Mouse (Mus musculus) lung, postnatal 0 days (tissue): ENCODE measurements around the gene Nup214.

Source experiments
- CTCF ChIP-seq: IDR thresholded peaks from 2 replicates; pipeline ENCODE4 v1.5.1; 2016; ENCODE audit warnings: antibody characterized with exemption, mild to moderate bottlenecking
- EP300 ChIP-seq: IDR thresholded peaks from 2 replicates; pipeline ENCODE4 v1.6.1; 2016; ENCODE audit warnings: antibody characterized with exemption, mild to moderate bottlenecking, control low read depth

DNA sequence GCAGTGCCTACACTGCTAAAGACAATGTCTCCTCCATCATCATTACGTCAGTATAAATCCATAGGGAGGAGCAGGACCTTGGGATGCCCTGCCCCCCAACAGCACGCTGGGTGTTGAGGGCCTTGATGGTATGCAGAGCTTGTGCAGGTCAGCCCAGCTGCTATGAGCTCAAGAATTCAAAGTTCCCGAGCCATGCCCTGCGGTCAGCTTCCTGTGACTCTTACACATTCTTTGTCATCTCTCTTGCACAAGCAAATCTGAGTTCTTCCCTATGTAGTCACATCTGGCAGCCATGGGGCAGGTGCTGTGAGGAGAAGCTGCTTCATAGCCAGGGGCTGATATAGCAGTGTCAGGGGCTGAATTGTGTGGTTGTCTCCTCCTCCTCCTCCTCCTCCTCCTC lies 39.2 kb upstream of the Nup214 start:
- TF ChIP-seq CTCF = no peak
- TF ChIP-seq EP300 = no peak
